Mouse (Mus musculus) embryonic facial prominence, embryonic 15.5 days (tissue): Measurements from ENCODE around the gene Zc3h4. TPM values are rescaled to one million over a fixed set of nuclear protein-coding genes. Genes with fewer than 3 reads are reported as not detected.
"Not testable (repeated sequence)": the region's sequence is repeated elsewhere in the genome, so short reads cannot be mapped to it uniquely, and the experiment has no call there.

Source experiments
- ATAC-seq: fragments of 200-750 bp; cut with Nextera tagmentation; 2 replicates; pipeline ENCODE4 v1.8.0; 2017; ENCODE audit warnings: low read depth, moderate TSS enrichment; ENCODE audit not compliant: insufficient number of reproducible peaks, low FRiP score, low TSS enrichment
- H3K27ac ChIP-seq: fragments of 300-500 bp; sonication (generic); replicated peaks from 2 replicates; pipeline ENCODE4 v1.5.1; 2015; ENCODE audit warnings: mild to moderate bottlenecking, inconsistent platforms
- H3K27me3 ChIP-seq: fragments of 300-500 bp; sonication (generic); 2 replicates; pipeline ENCODE4 v1.6.1; 2015; ENCODE audit warnings: inconsistent platforms
- H3K36me3 ChIP-seq: fragments of 300-500 bp; sonication (generic); 2 replicates; pipeline ENCODE4 v1.6.1; 2015; ENCODE audit warnings: mild to moderate bottlenecking, inconsistent platforms
- H3K4me1 ChIP-seq: fragments of 300-500 bp; sonication (generic); 2 replicates; pipeline ENCODE4 v1.6.1; 2015; ENCODE audit warnings: inconsistent platforms
- H3K4me2 ChIP-seq: fragments of 300-500 bp; sonication (generic); replicated peaks from 2 replicates; pipeline ENCODE4 v1.6.1; 2015; ENCODE audit warnings: mild to moderate bottlenecking, inconsistent platforms
- H3K4me3 ChIP-seq: fragments of 300-500 bp; sonication (generic); replicated peaks from 2 replicates; pipeline ENCODE4 v1.5.1; 2015; ENCODE audit warnings: mild to moderate bottlenecking, inconsistent platforms
- H3K9ac ChIP-seq: fragments of 300-500 bp; sonication (generic); 2 replicates; pipeline ENCODE4 v1.6.1; 2015; ENCODE audit warnings: inconsistent platforms
- H3K9me3 ChIP-seq: fragments of 300-500 bp; sonication (generic); replicated peaks from 2 replicates; pipeline ENCODE4 v1.6.1; 2016; ENCODE audit warnings: inconsistent platforms
- WGBS: fragments of 180-500 bp; shearing (Covaris S2); methylation state at CpG from one replicate; pipeline ENCODE4 v1.1.7; 2015; 5-methylcytosine and 5-hydroxymethylcytosine counted together
- polyA plus RNA-seq: library from polyadenylated mRNA; unstranded; fragments of >200 nt; fragmentation: Nextera tagmentation; extraction: Ambion mirVana; gene quantifications from 2 replicates; pipeline ENCODE4 v1.2.1, GENCODE M21; 2015

The Zc3h4 gene
- polyA plus RNA-seq, 1 experiment from 2014 or later: 16.9 TPM

GRCm38 (mm10) chr7:16376505-16376904 is 24.2 kb upstream of the Zc3h4 start:
- no peak for ATAC-seq
- Histone ChIP-seq H3K4me2 (no peak overlapping the region), H3K27ac (no peak overlapping the region), H3K36me3 (peaks cover 59% of the 10 kb centered on the region), H3K9me3 (no peaks in the 10 kb centered on the region), H3K4me3 (no peak overlapping the region), H3K27me3 (no peaks in the 10 kb centered on the region), H3K4me1 (no peaks in the 10 kb centered on the region), H3K9ac (no peak overlapping the region)
- WGBS: 95% methylated on average over 1 of the region's 1 CpGs

GRCm38 (mm10) chr7:16387160-16388041 is 13.3 kb upstream of the Zc3h4 start, which contains the start of gene Sae1:
Gene Sae1, minus strand, starts transcription at chr7:16387806.
- peak within 1 kb of the TSS; percentile 87 for H3K27ac ChIP-seq
- H3K9me3 ChIP-seq: no peaks in the 10 kb centered on the region
- H3K4me2 ChIP-seq: peak within 1 kb of the TSS; percentile 70
- peak within 1 kb of the TSS; percentile 99 for H3K9ac ChIP-seq
- peak; percentile 90 for ATAC-seq
- peaks cover 24% of the 10 kb centered on the region for H3K4me1 ChIP-seq
- peaks cover 15% of the 10 kb centered on the region for H3K36me3 ChIP-seq
- peak within 1 kb of the TSS; percentile 99 for H3K4me3 ChIP-seq
- no peaks in the 10 kb centered on the region for H3K27me3 ChIP-seq
- WGBS: under 1% methylated on average over 58 of the region's 58 CpGs

- H3K4me2 ChIP-seq, H3K4me3 ChIP-seq, H3K9me3 ChIP-seq, ATAC-seq, H3K27ac ChIP-seq, H3K9ac ChIP-seq, H3K36me3 ChIP-seq, H3K27me3 ChIP-seq: not testable (repeated sequence)
- WGBS: 88% methylated on average over 2 of the region's 2 CpGs
- peaks cover 23% of the 10 kb centered on the region for H3K4me1 ChIP-seq
Observed at GRCm38 (mm10) chr7:16389942-16390341, 10.8 kb upstream of the Zc3h4 start.

- WGBS: 57% methylated on average over 4 of the region's 4 CpGs
- no peak for ATAC-seq
Observed at GRCm38 (mm10) chr7:16392923-16393322, 7.8 kb upstream of the Zc3h4 start.

DNA sequence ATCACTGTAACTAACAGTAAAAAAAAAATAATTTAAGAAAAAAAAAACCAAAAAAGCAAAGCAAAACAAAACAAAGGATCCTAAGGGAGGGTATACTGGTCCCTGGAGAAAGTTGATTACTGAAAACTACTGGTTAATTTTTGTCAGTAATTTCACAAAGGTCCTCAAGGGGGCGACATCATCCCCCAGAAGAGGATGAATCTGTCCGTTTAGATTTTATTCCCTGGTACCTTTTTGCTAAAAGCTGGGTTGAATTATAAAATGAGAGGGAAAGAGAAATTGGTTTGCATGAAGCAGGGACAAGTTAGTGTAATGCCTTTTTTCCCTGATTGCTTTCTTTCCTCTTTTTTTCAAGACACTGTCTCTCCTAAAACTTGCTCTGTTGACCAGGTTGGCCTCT is 4.8 kb upstream of the Zc3h4 start:
- Histone ChIP-seq H3K4me2 (no peak overlapping the region), H3K4me3 (no peak overlapping the region), H3K27me3 (no peaks in the 10 kb centered on the region), H3K9me3 (no peaks in the 10 kb centered on the region), H3K4me1 (peaks cover 10% of the 10 kb centered on the region), H3K9ac (no peak overlapping the region), H3K27ac (peak overlapping the region; percentile 72), H3K36me3 (no peaks in the 10 kb centered on the region)
- no peak for ATAC-seq
- WGBS: 0% methylated on average over 2 of the region's 2 CpGs

More at GRCm38 (mm10) chr7:16392923-16393322, 7.8 kb upstream of the Zc3h4 start:
- Histone ChIP-seq H3K4me2 (no peak overlapping the region), H3K4me1 (0 out of 2 replicates have a peak, but pooled peaks cover 3% of the 10 kb centered on the region), H3K4me3 (no peak overlapping the region), H3K9me3 (no peaks in the 10 kb centered on the region), H3K27me3 (no peaks in the 10 kb centered on the region), H3K36me3 (no peaks in the 10 kb centered on the region), H3K9ac (no peak overlapping the region), H3K27ac (no peak overlapping the region)

DNA sequence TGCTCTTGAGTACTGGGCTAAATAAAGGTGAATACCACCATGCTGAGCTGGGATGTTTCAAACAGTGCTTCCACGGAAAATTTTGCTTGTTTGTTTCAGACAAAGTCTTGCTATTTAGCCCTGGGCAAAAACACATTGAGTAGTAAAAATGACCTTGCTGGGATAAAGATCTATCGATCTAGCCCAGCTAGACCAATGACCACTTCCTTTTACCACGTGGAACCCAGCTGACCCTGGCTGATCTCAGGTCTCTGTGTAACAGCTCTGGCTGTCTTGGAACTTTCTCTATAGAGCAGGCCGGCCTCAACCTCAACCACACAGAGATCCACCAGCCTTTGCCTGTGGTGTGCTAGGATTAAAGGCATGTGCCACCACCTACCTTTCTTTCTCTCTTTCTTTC is 3.2 kb upstream of the Zc3h4 start:
- ATAC-seq: no peak

GRCm38 (mm10) chr7:16398387-16399050 is 2.2 kb upstream of the Zc3h4 start:
- ATAC-seq: no peak
- Histone ChIP-seq H3K9ac (peak overlapping the region; percentile 41), H3K36me3 (no peaks in the 10 kb centered on the region), H3K27ac (peak overlapping the region; percentile 100), H3K4me1 (peaks cover 17% of the 10 kb centered on the region), H3K4me3 (peak overlapping the region; percentile 89), H3K9me3 (no peaks in the 10 kb centered on the region), H3K4me2 (peak overlapping the region; percentile 59), H3K27me3 (no peaks in the 10 kb centered on the region)
- WGBS: 45% methylated on average over 3 of the region's 3 CpGs

More for the DNA sequence above, 3.2 kb upstream of the Zc3h4 start:
- no peak overlapping the region for H3K27ac ChIP-seq
- H3K4me2 ChIP-seq: no peak overlapping the region
- no peaks in the 10 kb centered on the region for H3K27me3 ChIP-seq
- H3K9ac ChIP-seq: no peak overlapping the region
- no peaks in the 10 kb centered on the region for H3K9me3 ChIP-seq
- no peaks in the 10 kb centered on the region for H3K36me3 ChIP-seq
- WGBS: 78% methylated on average over 4 of the region's 4 CpGs
- H3K4me1 ChIP-seq: peaks cover 10% of the 10 kb centered on the region
- H3K4me3 ChIP-seq: no peak overlapping the region

DNA sequence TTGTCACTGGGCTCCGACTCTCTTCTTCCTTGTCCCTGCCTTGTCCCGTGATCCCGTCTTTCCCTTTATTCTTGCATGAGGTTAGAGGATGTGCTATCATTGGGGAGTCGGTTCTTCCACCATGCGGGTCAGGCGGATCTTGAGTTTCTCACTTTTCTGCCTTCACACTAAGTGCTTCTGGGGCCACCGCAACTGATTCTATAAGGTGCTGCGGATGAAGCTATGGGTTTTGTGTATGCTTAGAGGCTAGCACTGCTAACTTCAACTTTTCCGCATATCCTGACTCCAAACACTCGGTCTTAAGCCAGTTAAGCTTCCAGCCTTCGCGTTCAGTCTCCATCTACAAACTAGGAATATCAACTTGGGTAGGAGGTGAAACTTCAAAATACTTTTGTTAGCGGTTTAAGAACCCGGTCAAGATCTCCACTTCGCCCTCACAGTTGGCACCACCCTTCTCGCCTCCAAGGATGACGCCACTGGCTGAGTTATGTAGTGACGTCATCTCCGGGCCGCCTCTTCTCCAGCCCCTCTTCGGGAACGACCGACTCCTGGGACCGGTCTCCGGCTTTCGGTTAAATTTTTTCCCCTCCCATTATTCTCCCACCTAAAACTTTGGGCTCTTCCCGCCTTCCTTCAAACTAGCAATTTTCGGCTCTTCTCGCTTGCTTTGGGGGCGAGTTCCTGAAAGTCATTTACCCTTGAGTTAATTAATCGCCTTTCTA is 1.5 kb upstream of the Zc3h4 start:
- H3K27me3 ChIP-seq: no peaks in the 10 kb centered on the region
- H3K4me2 ChIP-seq: peak overlapping the region; percentile 59
- peak; percentile 80 for ATAC-seq
- no peaks in the 10 kb centered on the region for H3K36me3 ChIP-seq
- under 1% methylated on average over 31 of the region's 31 CpGs for WGBS
- peak overlapping the region; percentile 100 for H3K27ac ChIP-seq
- H3K9me3 ChIP-seq: no peaks in the 10 kb centered on the region
- peak overlapping the region; percentile 89 for H3K4me3 ChIP-seq
- peaks cover 21% of the 10 kb centered on the region for H3K4me1 ChIP-seq
- H3K9ac ChIP-seq: peak overlapping the region; percentile 41

- peak overlapping the region; percentile 100 for H3K27ac ChIP-seq
- WGBS: under 1% methylated on average over 77 of the region's 77 CpGs
Observed at GRCm38 (mm10) chr7:16399820-16400688, 656 bp upstream of the Zc3h4 start.

DNA sequence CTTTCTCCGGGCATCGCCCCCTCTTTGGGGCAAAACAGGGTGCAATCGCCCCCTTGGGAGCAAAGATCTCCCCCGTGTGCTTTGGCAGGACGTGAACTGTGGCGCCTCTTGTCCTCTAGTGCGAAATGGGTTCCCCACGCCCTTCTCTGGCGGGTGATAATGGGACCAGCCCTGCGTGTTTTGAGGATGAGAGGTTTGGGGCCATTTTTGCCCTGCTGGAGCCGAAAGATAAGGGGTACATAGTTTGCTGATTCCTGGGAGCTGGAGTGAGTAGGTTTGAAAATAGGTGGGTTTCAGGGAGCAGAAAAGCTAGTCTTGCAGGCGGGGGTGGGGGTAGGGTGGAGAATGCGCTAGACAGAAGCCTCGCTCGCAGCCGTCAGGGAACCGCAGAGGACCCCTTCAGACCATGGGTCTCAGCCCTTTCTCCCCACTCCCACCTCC is 1.3 kb downstream of the Zc3h4 start:
- Histone ChIP-seq H3K27ac (peak overlapping the region; percentile 100), H3K4me2 (peak overlapping the region; percentile 59), H3K4me3 (peak overlapping the region; percentile 89), H3K27me3 (no peaks in the 10 kb centered on the region), H3K9ac (peak overlapping the region; percentile 99), H3K36me3 (no peaks in the 10 kb centered on the region), H3K4me1 (peaks cover 41% of the 10 kb centered on the region), H3K9me3 (no peaks in the 10 kb centered on the region)
- no peak for ATAC-seq
- under 1% methylated on average over 17 of the region's 17 CpGs for WGBS

More at GRCm38 (mm10) chr7:16399820-16400688, 656 bp upstream of the Zc3h4 start:
- Histone ChIP-seq H3K9ac (peak overlapping the region; percentile 99), H3K4me3 (peak overlapping the region; percentile 89), H3K27me3 (no peaks in the 10 kb centered on the region), H3K36me3 (no peaks in the 10 kb centered on the region), H3K4me2 (peak overlapping the region; percentile 59), H3K9me3 (no peaks in the 10 kb centered on the region), H3K4me1 (peaks cover 29% of the 10 kb centered on the region)
- peak; percentile 92 for ATAC-seq
